Mouse (Mus musculus) macrophage (primary cell): ENCODE data around the gene Gpm6b. TPM values are rescaled to one million over a fixed set of nuclear protein-coding genes. Genes with fewer than 3 reads are reported as not detected.

Experiments used
- H3K27ac ChIP-seq: fragments of 350-480 bp; formaldehyde crosslinking; 2 replicates; pipeline ENCODE4 v1.9.0; 2021
- H3K36me3 ChIP-seq: fragments of 350-480 bp; formaldehyde crosslinking; 2 replicates; pipeline ENCODE4 v1.9.0; 2021; ENCODE audit errors: inconsistent target
- H3K4me3 ChIP-seq: fragments of 350-480 bp; formaldehyde crosslinking; 2 replicates; pipeline ENCODE4 v1.9.0; 2021; ENCODE audit errors: inconsistent target
- H3K79me2 ChIP-seq: fragments of 350-480 bp; formaldehyde crosslinking; 2 replicates; pipeline ENCODE4 v1.9.0; 2021; ENCODE audit errors: inconsistent target
- WGBS: methylation state at CpG from one replicate; pipeline ENCODE4 v1.1.7; 2026; ENCODE audit warnings: inconsistent platforms; ENCODE audit not compliant: missing documents; 5-methylcytosine and 5-hydroxymethylcytosine counted together
- polyA plus RNA-seq: library from polyadenylated mRNA; stranded (reverse); fragments of 250-400 nt; gene quantifications from 3 replicates; pipeline ENCODE4 v1.2.4, GENCODE M21; 2018; ENCODE audit warnings: inconsistent platforms

The Gpm6b gene
- polyA plus RNA-seq, 1 experiment from 2014 or later = 0.03 TPM

- 100% methylated on average over 1 of the region's 1 CpGs for WGBS
- Histone ChIP-seq H3K79me2 (no peaks in the 10 kb centered on the region), H3K27ac (no peak overlapping the region), H3K4me3 (no peak overlapping the region), H3K36me3 (no peaks in the 10 kb centered on the region)
Observed at GRCm38 (mm10) chrX:166271489-166271888, 32.8 kb downstream of the Gpm6b start.

GRCm38 (mm10) chrX:166272646-166273045 is 33.9 kb downstream of the Gpm6b start:
- Histone ChIP-seq H3K36me3 (no peaks in the 10 kb centered on the region), H3K79me2 (no peaks in the 10 kb centered on the region), H3K4me3 (no peak overlapping the region), H3K27ac (no peak overlapping the region)
- 90% methylated on average over 6 of the region's 6 CpGs for WGBS

- H3K27ac ChIP-seq = no peak overlapping the region
- H3K4me3 ChIP-seq = no peak overlapping the region
- WGBS = 87% methylated on average over 1 of the region's 1 CpGs
- no peaks in the 10 kb centered on the region for H3K36me3 ChIP-seq
- no peaks in the 10 kb centered on the region for H3K79me2 ChIP-seq
Observed at GRCm38 (mm10) chrX:166279861-166280260, 41.1 kb downstream of the Gpm6b start.

- H3K36me3 ChIP-seq = no peaks in the 10 kb centered on the region
- no peaks in the 10 kb centered on the region for H3K79me2 ChIP-seq
- H3K4me3 ChIP-seq = no peak overlapping the region
- H3K27ac ChIP-seq = no peak overlapping the region
- 76% methylated on average over 9 of the region's 9 CpGs for WGBS
Observed at GRCm38 (mm10) chrX:166286760-166287483, 48.2 kb downstream of the Gpm6b start.

GRCm38 (mm10) chrX:166291266-166291665 is 52.6 kb downstream of the Gpm6b start:
- no peak overlapping the region for H3K27ac ChIP-seq
- H3K36me3 ChIP-seq = no peaks in the 10 kb centered on the region
- 94% methylated on average over 3 of the region's 3 CpGs for WGBS
- no peak overlapping the region for H3K4me3 ChIP-seq
- no peaks in the 10 kb centered on the region for H3K79me2 ChIP-seq

- Histone ChIP-seq H3K36me3 (no peaks in the 10 kb centered on the region), H3K79me2 (no peaks in the 10 kb centered on the region), H3K27ac (no peak overlapping the region), H3K4me3 (no peak overlapping the region)
- 92% methylated on average over 2 of the region's 3 CpGs for WGBS
Observed at GRCm38 (mm10) chrX:166293465-166293864, 54.8 kb downstream of the Gpm6b start.

- WGBS = 70% methylated on average over 1 of the region's 2 CpGs
Observed at GRCm38 (mm10) chrX:166302791-166303190, 64.1 kb downstream of the Gpm6b start.

GRCm38 (mm10) chrX:166304355-166304754 is 65.6 kb downstream of the Gpm6b start:
- Histone ChIP-seq H3K4me3 (no peak overlapping the region), H3K79me2 (no peaks in the 10 kb centered on the region), H3K36me3 (no peaks in the 10 kb centered on the region), H3K27ac (no peak overlapping the region)
- 49% methylated on average over 2 of the region's 2 CpGs for WGBS

More at GRCm38 (mm10) chrX:166302791-166303190, 64.1 kb downstream of the Gpm6b start:
- Histone ChIP-seq H3K79me2 (no peaks in the 10 kb centered on the region), H3K36me3 (no peaks in the 10 kb centered on the region), H3K27ac (no peak overlapping the region), H3K4me3 (no peak overlapping the region)

- Histone ChIP-seq H3K79me2 (no peaks in the 10 kb centered on the region), H3K36me3 (no peaks in the 10 kb centered on the region), H3K27ac (no peak overlapping the region), H3K4me3 (no peak overlapping the region)
- WGBS = 87% methylated on average over 7 of the region's 7 CpGs
Observed at GRCm38 (mm10) chrX:166307437-166308222, 68.9 kb downstream of the Gpm6b start.

GRCm38 (mm10) chrX:166308798-166309197 is 70.1 kb downstream of the Gpm6b start:
- Histone ChIP-seq H3K27ac (no peak overlapping the region), H3K36me3 (no peaks in the 10 kb centered on the region), H3K4me3 (no peak overlapping the region), H3K79me2 (no peaks in the 10 kb centered on the region)
- 0% methylated on average over 1 of the region's 1 CpGs for WGBS

- no peak overlapping the region for H3K27ac ChIP-seq
- H3K4me3 ChIP-seq = no peak overlapping the region
- 88% methylated on average over 1 of the region's 1 CpGs for WGBS
Observed at GRCm38 (mm10) chrX:166315251-166315650, 76.5 kb downstream of the Gpm6b start.

GRCm38 (mm10) chrX:166316552-166317375 is 78.1 kb downstream of the Gpm6b start:
- WGBS = 34% methylated on average over 7 of the region's 7 CpGs
- H3K4me3 ChIP-seq = no peak overlapping the region
- H3K79me2 ChIP-seq = no peaks in the 10 kb centered on the region
- no peaks in the 10 kb centered on the region for H3K36me3 ChIP-seq
- no peak overlapping the region for H3K27ac ChIP-seq

More at GRCm38 (mm10) chrX:166315251-166315650, 76.5 kb downstream of the Gpm6b start:
- Histone ChIP-seq H3K36me3 (no peaks in the 10 kb centered on the region), H3K79me2 (no peaks in the 10 kb centered on the region)

- no peak overlapping the region for H3K4me3 ChIP-seq
- no peak overlapping the region for H3K27ac ChIP-seq
- H3K79me2 ChIP-seq = no peaks in the 10 kb centered on the region
- WGBS = 80% methylated on average over 1 of the region's 1 CpGs
- H3K36me3 ChIP-seq = no peaks in the 10 kb centered on the region
Observed at GRCm38 (mm10) chrX:166317376-166317679, 78.6 kb downstream of the Gpm6b start.

- WGBS = 93% methylated on average over 3 of the region's 3 CpGs
- Histone ChIP-seq H3K4me3 (no peak overlapping the region), H3K36me3 (no peaks in the 10 kb centered on the region), H3K79me2 (no peaks in the 10 kb centered on the region), H3K27ac (no peak overlapping the region)
Observed at GRCm38 (mm10) chrX:166323226-166323625, 84.5 kb downstream of the Gpm6b start.

GRCm38 (mm10) chrX:166327621-166328020 is 88.9 kb downstream of the Gpm6b start:
- Histone ChIP-seq H3K36me3 (no peaks in the 10 kb centered on the region), H3K79me2 (no peaks in the 10 kb centered on the region), H3K27ac (no peak overlapping the region), H3K4me3 (no peak overlapping the region)
- WGBS = 74% methylated on average over 5 of the region's 5 CpGs
